ENCODE assay signal across 8 mouse cellular contexts in genomic region chr1:155232385-155232784, GRCm38 (mm10). TPM values are rescaled to one million over a fixed set of nuclear protein-coding genes. Genes with fewer than 3 reads are reported as not detected.
DNase-seq lines count a peak whose midpoint lies in the region; ATAC-seq and TF ChIP-seq lines count a peak whose summit lies in the region.
"Had no signal": no experiment of that assay in that cellular context is flagged by ENCODE, and none has a peak within 500 bp of the region (broad histone marks: within the 10 kb centered on the region; RNA-seq: fewer than 3 reads in every experiment).

No protein-coding gene starts in this region.

- H3K4me1 ChIP-seq in kidney, adult 2 months (ENCODE audit: control insufficient read depth, insufficient read depth, low read length) = peaks cover 66% of the 10 kb centered on the region
- peaks cover 81% of the 10 kb centered on the region for H3K4me1 ChIP-seq in forebrain, embryonic 13.5 days
- peaks cover 70% of the 10 kb centered on the region for H3K4me1 ChIP-seq in kidney, embryonic 16.5 days (ENCODE audit: insufficient read depth, low read length)
- peaks cover 54% of the 10 kb centered on the region for H3K4me1 ChIP-seq in neural tube, embryonic 14.5 days (ENCODE audit: control insufficient read depth, insufficient read depth, low read length)

- 40% methylated on average over 12 of the region's 12 CpGs for WGBS in kidney, adult 2 months
- 42% methylated on average over 12 of the region's 12 CpGs for WGBS in forebrain, embryonic 13.5 days
- WGBS in kidney, embryonic 16.5 days = 53% methylated on average over 12 of the region's 12 CpGs
- 80% methylated on average over 12 of the region's 12 CpGs for WGBS in neural tube, embryonic 14.5 days

- no peak overlapping the region for H3K4me3 ChIP-seq in kidney, adult 2 months (ENCODE audit: insufficient read depth, low read depth, low read length)
- H3K4me3 ChIP-seq in forebrain, embryonic 13.5 days = no peak overlapping the region
- no peak overlapping the region for H3K4me3 ChIP-seq in kidney, embryonic 16.5 days (ENCODE audit: low read length)
- H3K4me3 ChIP-seq in neural tube, embryonic 14.5 days (ENCODE audit: low read depth, low read length) = no peak overlapping the region

- DNase-seq in kidney, adult 2 months = peak; percentile 82
- no peak for DNase-seq in kidney, adult 11 months
- no peak for DNase-seq in embryo, embryonic 10.5 days (ENCODE audit: low spot score)
- DNase-seq in spleen, postnatal 4 days (ENCODE audit: low spot score in 2 of 2) = no peak

- peaks cover 2% of the 10 kb centered on the region; the same call in 1 of the 2 replicates for H3K36me3 ChIP-seq in kidney, adult 2 months (ENCODE audit: control insufficient read depth, insufficient read depth, low read length)
- no peaks in the 10 kb centered on the region for H3K36me3 ChIP-seq in forebrain, embryonic 13.5 days (ENCODE audit: poor library complexity, severe bottlenecking)
- no peaks in the 10 kb centered on the region for H3K36me3 ChIP-seq in kidney, embryonic 16.5 days (ENCODE audit: insufficient read depth, low read length)
- H3K36me3 ChIP-seq in neural tube, embryonic 14.5 days (ENCODE audit: control insufficient read depth, insufficient read depth, low read length) = no peaks in the 10 kb centered on the region

- H3K27me3 ChIP-seq in kidney, adult 2 months (replicated peaks; ENCODE audit: control insufficient read depth, insufficient read depth, low read length) = no peaks in the 10 kb centered on the region
- H3K27me3 ChIP-seq in forebrain, embryonic 13.5 days = no peaks in the 10 kb centered on the region
- H3K27me3 ChIP-seq in kidney, embryonic 16.5 days (ENCODE audit: insufficient read depth, low read length) = no peaks in the 10 kb centered on the region
- no peaks in the 10 kb centered on the region for H3K27me3 ChIP-seq in neural tube, embryonic 14.5 days (ENCODE audit: control insufficient read depth, insufficient read depth, low read length)

- no peak for ATAC-seq in forebrain, embryonic 13.5 days
- ATAC-seq in kidney, embryonic 16.5 days (ENCODE audit: low FRiP score, low TSS enrichment) = no peak
- ATAC-seq in neural tube, embryonic 14.5 days (ENCODE audit: low read depth) = no peak

- H3K9ac ChIP-seq in forebrain, embryonic 13.5 days = no peak overlapping the region
- H3K9ac ChIP-seq in kidney, embryonic 16.5 days (replicated peaks; ENCODE audit: low read length) = peak overlapping the region; percentile 51; the same call in 1 of the 2 replicates
- H3K9ac ChIP-seq in neural tube, embryonic 14.5 days (replicated peaks; ENCODE audit: low read depth, low read length) = no peak overlapping the region

- TF ChIP-seq POLR2A in kidney, adult 2 months (IDR thresholded peaks at IDR 0.05; ENCODE audit: low read depth, low read length) = no peak

- H3K27ac ChIP-seq in kidney, adult 2 months (ENCODE audit: insufficient read depth, low read depth, low read length) = peak overlapping the region; percentile 62; the same call in 1 of the 2 replicates
- H3K27ac ChIP-seq in forebrain, embryonic 13.5 days = peak overlapping the region; percentile 96
- H3K27ac ChIP-seq in kidney, embryonic 16.5 days (ENCODE audit: low read length) = peak overlapping the region; percentile 92
- peak overlapping the region; percentile 91 for H3K27ac ChIP-seq in neural tube, embryonic 14.5 days (ENCODE audit: low read depth, low read length)

- H3K4me2 ChIP-seq in forebrain, embryonic 13.5 days = no peak overlapping the region
- H3K4me2 ChIP-seq in kidney, embryonic 16.5 days (replicated peaks; ENCODE audit: low read depth, low read length) = no peak overlapping the region
- no peak overlapping the region for H3K4me2 ChIP-seq in neural tube, embryonic 14.5 days (ENCODE audit: low read depth, low read length)
- H3K4me2 ChIP-seq: liver, embryonic 11.5 days had no signal

- H3K9me3 ChIP-seq in forebrain, embryonic 13.5 days (replicated peaks) = no peaks in the 10 kb centered on the region
- H3K9me3 ChIP-seq in kidney, embryonic 16.5 days (ENCODE audit: low read length) = no peaks in the 10 kb centered on the region
- no peaks in the 10 kb centered on the region for H3K9me3 ChIP-seq in neural tube, embryonic 14.5 days (ENCODE audit: control insufficient read depth, low read length)

- TF ChIP-seq CTCF in kidney, adult 2 months (conservative IDR thresholded peaks at IDR 0.05; ENCODE audit: insufficient read depth, insufficient read length, low read depth, low read length) = no peak

RNA-seq across cellular contexts. Expression of gene BC034090, which starts 11.9 kb away (rescaled TPM):
- polyA plus RNA-seq in kidney, adult 2 months (2012; rRNA removed) = 92.2 and 98.3 TPM in 2 replicates
- polyA plus RNA-seq in forebrain, embryonic 13.5 days (2015; fragmentation: Nextera tagmentation; extraction: Ambion mirVana) = 2.5 and 3.4 TPM in 2 replicates
- 8.2 and 9.1 TPM in 2 replicates for polyA plus RNA-seq in kidney, embryonic 16.5 days (2015; fragmentation: Nextera tagmentation; extraction: Ambion mirVana)
- 3.8 and 4.1 TPM in 2 replicates for polyA plus RNA-seq in neural tube, embryonic 14.5 days (2014; fragmentation: Nextera tagmentation; extraction: Ambion mirVana)
